Mouse (Mus musculus): ENCODE results near the gene Ctsg. TPM values are rescaled to one million over a fixed set of nuclear protein-coding genes. Genes with fewer than 3 reads are reported as not detected.
"Not testable (repeated sequence)": the region's sequence is repeated elsewhere in the genome, so short reads cannot be mapped to it uniquely, and the experiment has no call there.

Gene Ctsg
- polyA plus RNA-seq, 1 experiment from 2014 or later: not detected

DNA sequence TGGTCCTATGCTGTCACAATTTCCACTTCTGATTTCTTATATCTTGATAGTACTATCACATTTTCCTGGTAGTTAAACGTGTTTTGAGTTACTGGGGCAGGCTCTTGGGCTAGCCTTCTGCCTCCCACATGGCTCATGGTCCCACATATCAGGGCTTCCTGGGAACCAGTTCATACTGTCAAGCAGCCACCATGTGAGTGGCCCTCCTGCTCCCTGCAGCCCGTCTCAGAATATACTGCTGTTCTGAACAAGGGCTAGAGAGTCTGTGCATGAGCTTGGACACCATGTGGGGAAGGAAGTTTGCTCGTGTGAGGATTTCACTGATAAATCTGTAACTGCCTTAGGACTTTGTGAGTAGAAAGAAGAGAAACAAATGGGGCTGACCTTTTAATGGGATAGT is 15.7 kb downstream of the Ctsg start:
- Histone ChIP-seq H3K36me3 (no peaks in the 10 kb centered on the region), H3K27ac (no peak overlapping the region), H3K4me3 (no peak overlapping the region), H3K4me1 (replicated peaks) (no peaks in the 10 kb centered on the region), H3K9me3 (no peaks in the 10 kb centered on the region), H3K27me3 (ENCODE audit: insufficient read depth, poor library complexity, severe bottlenecking) (no peaks in the 10 kb centered on the region)
- 81% methylated on average over 3 of the region's 3 CpGs for WGBS
- no peak for DNase-seq (ENCODE audit: low spot score)

DNA sequence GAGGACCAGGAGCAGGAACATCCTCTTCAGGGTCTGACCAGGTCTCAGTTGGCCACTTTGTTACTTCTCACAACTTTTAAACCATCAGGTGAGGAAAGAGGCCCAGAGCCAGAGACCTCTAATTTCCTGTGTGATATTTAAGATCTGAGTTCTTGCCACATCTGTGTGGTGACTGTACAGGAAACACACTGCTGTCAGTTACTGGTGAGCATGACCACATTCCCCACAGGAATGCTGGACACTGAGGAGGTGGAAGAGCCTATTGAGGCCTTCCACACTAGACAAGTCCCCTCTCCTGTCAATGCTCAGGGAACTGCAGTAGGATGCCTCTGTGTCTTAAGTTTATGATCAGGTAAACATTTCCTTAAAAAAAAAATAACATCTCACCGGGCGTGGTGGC is 17.2 kb downstream of the Ctsg start, which contains the start of gene Mcpt8:
Gene Mcpt8, minus strand, starts transcription at position 107 of the 400 bp plus-strand sequence.
- Histone ChIP-seq H3K27ac (no peak within 1 kb of the TSS), H3K4me1 (replicated peaks) (no peaks in the 10 kb centered on the region), H3K4me3 (no peak within 1 kb of the TSS), H3K9me3 (no peaks in the 10 kb centered on the region), H3K36me3 (no peaks in the 10 kb centered on the region), H3K27me3 (ENCODE audit: insufficient read depth, poor library complexity, severe bottlenecking) (no peaks in the 10 kb centered on the region)
- DNase-seq (ENCODE audit: low spot score): no peak
- WGBS: 98% methylated on average over 2 of the region's 2 CpGs

DNA sequence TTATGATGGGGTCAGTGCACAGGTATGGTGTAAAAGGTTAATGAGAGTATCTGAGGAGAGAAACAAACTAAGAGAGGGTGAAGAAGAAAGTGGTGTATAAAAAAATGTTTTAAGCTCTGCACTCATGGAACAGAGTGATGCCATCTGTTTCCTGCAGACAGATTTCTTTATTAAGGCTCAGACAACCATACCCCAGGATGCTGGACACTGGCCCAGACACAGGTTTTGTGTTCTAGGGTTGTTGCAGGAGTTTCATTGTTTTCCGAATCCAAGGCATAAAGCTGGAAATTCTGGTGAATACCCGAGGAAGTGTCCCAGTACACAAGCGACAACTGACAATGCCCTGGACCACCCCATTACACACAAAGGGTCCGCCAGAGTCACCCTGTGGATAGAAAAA is 20.4 kb downstream of the Ctsg start:
- no peaks in the 10 kb centered on the region for H3K36me3 ChIP-seq
- H3K27ac ChIP-seq: no peak overlapping the region
- H3K4me1 ChIP-seq (replicated peaks): no peaks in the 10 kb centered on the region
- 83% methylated on average over 4 of the region's 4 CpGs for WGBS
- H3K27me3 ChIP-seq (ENCODE audit: insufficient read depth, poor library complexity, severe bottlenecking): no peaks in the 10 kb centered on the region
- DNase-seq (ENCODE audit: low spot score): no peak
- H3K4me3 ChIP-seq: no peak overlapping the region
- H3K9me3 ChIP-seq: no peaks in the 10 kb centered on the region

DNA sequence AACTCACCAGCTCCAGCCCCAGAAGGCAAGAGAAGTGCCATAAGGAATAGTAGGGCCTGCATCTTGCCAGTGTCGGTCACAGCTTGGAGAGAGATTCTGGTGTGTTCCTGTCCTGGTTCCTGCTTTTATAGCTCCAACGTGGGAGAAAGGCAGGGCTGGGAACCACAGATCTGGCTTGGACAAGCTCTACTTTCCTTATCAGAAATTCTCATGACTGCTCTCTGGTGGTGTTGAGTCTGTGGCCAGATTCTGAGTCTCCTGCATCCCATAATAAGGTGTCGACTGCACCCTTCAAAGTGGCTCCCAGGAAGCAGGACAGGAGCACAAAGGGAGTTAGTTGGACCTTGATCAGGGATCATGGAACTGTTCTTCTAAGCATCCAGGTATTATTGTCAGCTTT is 40.2 kb downstream of the Ctsg start, which contains the start of gene Mcpt4:
Gene Mcpt4, minus strand, starts transcription at position 101 of the 400 bp plus-strand sequence.
- 76% methylated on average over 3 of the region's 3 CpGs for WGBS
- DNase-seq (ENCODE audit: low spot score); H3K9me3 ChIP-seq; H3K4me3 ChIP-seq; H3K4me1 ChIP-seq (replicated peaks); H3K36me3 ChIP-seq; H3K27ac ChIP-seq; H3K27me3 ChIP-seq (ENCODE audit: insufficient read depth, poor library complexity, severe bottlenecking): not testable (repeated sequence)

DNA sequence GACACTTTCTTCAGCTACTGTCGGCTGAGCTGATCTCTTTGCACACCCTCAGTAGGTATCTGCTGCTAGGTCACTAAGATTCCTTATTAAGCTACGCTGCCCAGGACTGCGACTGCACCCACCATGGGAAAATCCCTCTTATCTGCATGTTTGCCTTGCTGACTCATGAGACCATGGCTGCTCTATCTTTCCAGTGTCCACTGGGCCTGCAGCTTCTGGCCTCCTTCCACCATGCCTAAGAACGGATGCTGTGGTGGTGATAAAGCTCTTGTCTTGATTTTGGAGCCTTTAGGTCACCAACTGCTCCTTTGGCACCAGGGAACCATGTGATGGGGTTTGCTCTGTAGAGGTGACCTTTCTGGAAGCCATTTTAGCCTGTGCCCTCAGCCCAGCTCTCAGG is 44.7 kb downstream of the Ctsg start:
- H3K4me1 ChIP-seq (replicated peaks): no peaks in the 10 kb centered on the region
- WGBS: 87% methylated on average over 4 of the region's 4 CpGs
- no peak overlapping the region for H3K4me3 ChIP-seq
- H3K36me3 ChIP-seq: no peaks in the 10 kb centered on the region
- no peaks in the 10 kb centered on the region for H3K27me3 ChIP-seq (ENCODE audit: insufficient read depth, poor library complexity, severe bottlenecking)
- no peak overlapping the region for H3K27ac ChIP-seq
- H3K9me3 ChIP-seq: no peaks in the 10 kb centered on the region
- DNase-seq (ENCODE audit: low spot score): no peak

DNA sequence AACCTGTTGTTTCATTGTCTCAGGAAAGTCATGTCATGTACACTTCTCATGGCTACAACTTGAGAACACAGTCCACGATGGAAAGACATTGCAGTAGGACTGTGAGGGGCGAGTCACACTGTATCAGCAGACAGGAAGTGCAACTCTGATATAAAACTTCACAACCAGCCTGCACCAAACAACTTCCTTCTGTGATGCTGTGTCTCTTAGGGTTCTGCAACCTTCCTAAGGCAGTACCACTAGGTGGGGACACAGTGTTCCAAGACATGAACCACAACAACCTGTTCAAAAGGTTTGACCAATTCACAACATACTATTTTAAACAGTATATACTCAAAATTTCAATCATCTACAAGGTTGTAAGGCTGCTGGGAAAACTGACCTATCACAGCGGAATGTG is 47.0 kb downstream of the Ctsg start:
- H3K9me3 ChIP-seq: no peaks in the 10 kb centered on the region
- H3K4me3 ChIP-seq: no peak overlapping the region
- 87% methylated on average over 3 of the region's 3 CpGs for WGBS
- H3K27me3 ChIP-seq (ENCODE audit: insufficient read depth, poor library complexity, severe bottlenecking): no peaks in the 10 kb centered on the region
- no peak overlapping the region for H3K27ac ChIP-seq
- no peak for DNase-seq (ENCODE audit: low spot score)
- H3K4me1 ChIP-seq (replicated peaks): no peaks in the 10 kb centered on the region
- H3K36me3 ChIP-seq: no peaks in the 10 kb centered on the region

Other genes starting within 250 kb of the Ctsg start
- 24.1 and 24.4 TPM in 2 replicates for gene Nynrin, start 248.6 kb downstream of the Ctsg start, polyA plus RNA-seq (2016; fragmentation: Nextera tagmentation; extraction: Ambion mirVana)
- gene Cbln3, start 218.2 kb downstream of the Ctsg start, polyA plus RNA-seq (2016; fragmentation: Nextera tagmentation; extraction: Ambion mirVana): 0.12 and 0.33 TPM in 2 replicates
- 21.4 and 24.2 TPM in 2 replicates for gene Khnyn, start 217.6 kb downstream of the Ctsg start, polyA plus RNA-seq (2016; fragmentation: Nextera tagmentation; extraction: Ambion mirVana)
- 33.2 and 38.1 TPM in 2 replicates for gene Sdr39u1, start 202.3 kb downstream of the Ctsg start, polyA plus RNA-seq (2016; fragmentation: Nextera tagmentation; extraction: Ambion mirVana)
- not detected in 2 replicates for gene Cma1, start 157.9 kb downstream of the Ctsg start, polyA plus RNA-seq (2016; fragmentation: Nextera tagmentation; extraction: Ambion mirVana)
- not detected in 2 replicates for gene Cma2, start 151.6 kb downstream of the Ctsg start, polyA plus RNA-seq (2016; fragmentation: Nextera tagmentation; extraction: Ambion mirVana)
- gene Mcpt1, start 84.6 kb downstream of the Ctsg start, polyA plus RNA-seq (2016; fragmentation: Nextera tagmentation; extraction: Ambion mirVana): not detected in 2 replicates
- gene Mcpt9, start 72.1 kb downstream of the Ctsg start, polyA plus RNA-seq (2016; fragmentation: Nextera tagmentation; extraction: Ambion mirVana): not detected in 2 replicates
- gene Mcpt2, start 60.5 kb downstream of the Ctsg start, polyA plus RNA-seq (2016; fragmentation: Nextera tagmentation; extraction: Ambion mirVana): not detected in 2 replicates
- not detected in 2 replicates for gene Mcpt4, start 40.3 kb downstream of the Ctsg start, polyA plus RNA-seq (2016; fragmentation: Nextera tagmentation; extraction: Ambion mirVana)
- gene Mcpt8, start 17.3 kb downstream of the Ctsg start, polyA plus RNA-seq (2016; fragmentation: Nextera tagmentation; extraction: Ambion mirVana): not detected in 2 replicates
- gene Gzme, start 18.1 kb upstream of the Ctsg start, polyA plus RNA-seq (2016; fragmentation: Nextera tagmentation; extraction: Ambion mirVana): not detected in 2 replicates
- gene Gzmd, start 30.0 kb upstream of the Ctsg start, polyA plus RNA-seq (2016; fragmentation: Nextera tagmentation; extraction: Ambion mirVana): not detected in 2 replicates
- gene Gzmg, start 57.0 kb upstream of the Ctsg start, polyA plus RNA-seq (2016; fragmentation: Nextera tagmentation; extraction: Ambion mirVana): not detected in 2 replicates
- gene Gzmn, start 72.0 kb upstream of the Ctsg start, polyA plus RNA-seq (2016; fragmentation: Nextera tagmentation; extraction: Ambion mirVana): not detected in 2 replicates
- gene Gzmf, start 108.8 kb upstream of the Ctsg start, polyA plus RNA-seq (2016; fragmentation: Nextera tagmentation; extraction: Ambion mirVana): not detected in 2 replicates
- 0.17 and 0.19 TPM in 2 replicates for gene Gzmc, start 132.1 kb upstream of the Ctsg start, polyA plus RNA-seq (2016; fragmentation: Nextera tagmentation; extraction: Ambion mirVana)
- not detected in 2 replicates for gene Gzmb, start 159.7 kb upstream of the Ctsg start, polyA plus RNA-seq (2016; fragmentation: Nextera tagmentation; extraction: Ambion mirVana)